Mouse (Mus musculus) spleen, postnatal 36 days (tissue): ENCODE data around the gene Nyap1.
A peak's percentile ranks its signal among the peaks of the same experiment; 100 is the strongest.

Experiments
- DNase-seq, 2 experiments: peaks; one replicate each; pipeline ENCODE4 v3.0.0; 2022; ENCODE audit warnings: low spot score in 2 of 2, mixed read lengths in 1 of 2

Nyap1 gene

DNA sequence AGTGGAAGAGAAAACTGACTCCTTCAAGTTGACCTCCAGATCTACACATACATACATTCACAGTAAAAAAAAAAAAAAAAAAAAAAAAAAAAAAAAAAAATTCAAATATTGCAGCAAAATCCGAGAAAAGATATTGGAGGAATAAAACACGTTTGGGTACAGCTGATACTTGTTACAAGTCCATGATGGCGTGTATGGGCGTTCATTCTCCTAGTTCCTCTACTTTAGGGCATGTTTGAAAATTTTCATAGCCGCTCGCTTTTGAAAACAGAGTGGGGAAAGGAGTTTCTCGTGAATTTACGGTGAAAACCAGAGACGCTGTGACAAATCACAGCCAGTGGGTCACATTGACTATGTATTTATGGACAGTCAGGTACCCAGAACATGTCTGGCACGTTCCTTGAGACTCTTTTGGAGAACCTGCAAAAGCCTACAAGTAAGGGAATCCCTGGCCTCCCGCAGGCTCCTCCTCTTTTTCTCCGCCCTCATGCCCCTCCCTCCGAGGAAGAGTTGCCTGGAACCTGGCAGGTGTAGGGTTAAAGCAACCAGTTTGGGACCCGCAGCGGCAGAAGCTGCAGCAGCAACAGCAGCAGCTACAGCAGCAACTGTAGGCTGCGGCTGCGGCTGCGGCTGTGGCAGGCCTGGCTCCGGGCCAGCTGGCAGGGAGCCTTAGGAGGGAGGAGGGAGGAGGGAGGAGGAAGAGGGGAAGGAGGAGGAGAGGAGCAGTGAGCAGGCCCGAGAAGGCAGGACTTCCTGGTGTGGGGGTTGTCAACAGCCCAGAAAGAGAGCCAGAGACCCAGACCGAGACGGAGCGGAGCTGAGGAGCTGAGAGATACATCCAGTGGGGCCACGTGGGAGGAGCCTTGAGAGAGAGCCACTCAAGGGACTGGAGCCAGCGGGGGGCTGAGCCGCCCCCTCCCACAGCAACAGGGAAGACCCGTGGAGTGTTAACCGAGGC, 4.1 kb upstream of the Nyap1 start, which contains the start of gene Tsc22d4:
Gene Tsc22d4, plus strand, starts transcription at position 517 of the 958 bp plus-strand sequence.
- DNase-seq: peak; percentile 92 to 93

DNA sequence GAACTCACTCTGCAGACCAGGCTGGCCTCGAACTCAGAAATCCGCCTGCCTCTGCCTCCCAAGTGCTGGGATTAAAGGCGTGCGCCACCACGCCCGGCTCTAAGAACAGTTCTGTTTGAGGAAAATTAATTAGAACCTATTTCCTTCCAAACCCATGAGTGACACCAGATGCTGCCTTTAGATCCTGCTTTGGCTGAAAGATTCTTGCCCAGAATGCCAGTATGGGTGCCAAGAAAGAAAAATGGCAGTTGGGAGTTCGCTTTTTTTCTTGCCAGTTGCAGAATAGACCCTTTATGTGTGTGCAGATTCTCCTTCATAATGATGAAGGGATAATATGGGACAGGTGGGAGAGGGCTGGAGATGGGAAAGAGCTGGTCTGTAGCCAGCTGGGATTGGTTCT, 2.8 kb upstream of the Nyap1 start:
- no peak for DNase-seq

DNA sequence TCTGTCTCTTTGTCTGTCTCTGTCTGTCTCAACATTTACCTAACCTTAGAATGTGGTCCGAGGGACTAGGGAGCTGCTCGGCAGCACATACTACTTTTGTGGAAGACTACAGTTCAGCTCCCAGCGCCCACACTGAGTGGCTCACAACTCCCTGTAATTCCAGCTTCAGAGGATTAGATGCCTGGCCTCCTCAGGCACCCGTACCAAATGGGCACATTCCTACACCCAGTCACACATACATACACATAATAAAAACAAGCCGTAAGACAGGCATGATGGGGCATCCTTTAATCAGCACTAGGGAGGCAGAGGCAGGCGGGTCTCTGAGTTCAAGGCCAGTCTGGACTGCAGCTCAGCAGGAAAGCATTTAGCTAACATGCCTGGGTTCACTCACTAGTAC, 1.4 kb upstream of the Nyap1 start:
- DNase-seq: no peak

DNA sequence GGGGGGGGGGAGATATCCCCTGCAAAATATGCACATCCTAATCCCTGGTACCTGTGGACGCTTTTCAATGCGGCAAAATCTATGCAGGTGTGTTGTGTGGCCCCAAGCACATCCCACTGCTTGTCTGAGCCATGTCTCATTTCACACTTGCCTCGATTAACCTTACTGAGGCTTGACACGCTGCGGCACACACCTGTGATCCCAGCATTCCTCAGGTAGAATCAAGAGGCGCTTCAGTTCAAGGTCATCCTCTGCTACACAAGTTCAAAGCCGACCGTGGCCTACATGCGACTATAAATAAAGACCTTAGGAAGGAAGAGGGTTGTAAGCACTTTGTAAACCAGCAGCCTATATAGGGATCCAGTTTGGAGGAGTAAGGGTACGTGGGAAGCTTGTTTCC, 641 bp upstream of the Nyap1 start:
- no peak for DNase-seq

DNA sequence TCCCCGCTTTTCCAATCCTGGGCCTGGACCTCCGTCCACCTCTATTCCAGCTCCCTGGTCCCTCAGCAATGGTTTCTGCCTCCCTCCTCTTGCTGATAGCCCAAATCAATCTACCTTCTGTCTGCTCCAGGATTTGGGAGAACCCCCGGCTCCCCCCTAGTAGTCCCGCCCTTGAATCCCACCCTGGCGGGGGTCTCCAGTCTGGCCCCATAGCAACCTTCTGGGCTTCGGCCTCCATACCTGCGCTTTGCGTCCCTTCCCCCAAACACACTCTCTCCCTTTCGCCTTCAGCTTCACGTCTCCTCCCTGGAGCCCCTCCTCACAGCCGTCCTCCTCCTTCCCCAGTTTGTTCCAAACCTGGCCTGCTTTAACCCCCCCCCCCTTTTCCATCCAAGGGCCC, 901 bp downstream of the Nyap1 start:
- DNase-seq: no peak

DNA sequence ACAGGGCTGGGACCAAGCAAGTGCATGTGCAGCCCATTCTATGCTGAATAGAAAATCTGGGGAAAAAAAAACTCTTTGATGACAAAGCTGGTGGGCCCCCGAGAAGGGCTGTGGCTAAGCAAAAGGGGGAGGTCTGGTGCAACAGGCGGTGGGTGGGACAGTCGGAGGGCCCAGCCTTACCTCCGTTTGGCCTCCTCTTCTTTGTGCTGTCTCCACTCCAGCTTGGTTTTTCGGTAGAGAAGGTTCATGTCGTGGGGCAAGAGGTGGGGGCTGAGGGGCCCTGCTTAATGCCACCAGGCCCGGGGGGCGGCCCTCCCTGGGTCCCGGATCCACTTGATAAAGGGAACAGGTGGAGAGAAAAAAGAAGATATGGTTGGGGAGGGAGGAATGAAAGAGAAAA, 1.9 kb downstream of the Nyap1 start:
- no peak for DNase-seq

DNA sequence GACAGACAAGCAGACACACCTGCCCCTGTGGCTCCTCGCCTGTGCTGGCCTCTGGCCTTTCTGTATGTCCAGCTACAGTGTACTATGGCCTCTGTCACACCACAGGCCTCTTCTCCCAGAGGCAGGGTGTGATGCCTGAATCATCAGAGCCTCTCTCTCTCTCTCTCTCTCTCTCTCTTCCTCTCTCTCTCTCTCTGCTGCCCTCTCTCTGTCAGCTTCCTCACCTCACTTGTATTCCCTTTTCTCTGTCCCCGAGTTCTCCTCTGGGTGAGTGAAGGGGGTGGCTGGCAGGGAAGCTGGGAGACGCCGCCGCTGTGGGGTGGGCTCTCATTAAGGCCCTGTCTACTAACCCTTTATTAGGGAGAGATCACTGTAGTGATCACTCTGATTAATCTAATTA, 2.9 kb downstream of the Nyap1 start:
- no peak for DNase-seq

DNA sequence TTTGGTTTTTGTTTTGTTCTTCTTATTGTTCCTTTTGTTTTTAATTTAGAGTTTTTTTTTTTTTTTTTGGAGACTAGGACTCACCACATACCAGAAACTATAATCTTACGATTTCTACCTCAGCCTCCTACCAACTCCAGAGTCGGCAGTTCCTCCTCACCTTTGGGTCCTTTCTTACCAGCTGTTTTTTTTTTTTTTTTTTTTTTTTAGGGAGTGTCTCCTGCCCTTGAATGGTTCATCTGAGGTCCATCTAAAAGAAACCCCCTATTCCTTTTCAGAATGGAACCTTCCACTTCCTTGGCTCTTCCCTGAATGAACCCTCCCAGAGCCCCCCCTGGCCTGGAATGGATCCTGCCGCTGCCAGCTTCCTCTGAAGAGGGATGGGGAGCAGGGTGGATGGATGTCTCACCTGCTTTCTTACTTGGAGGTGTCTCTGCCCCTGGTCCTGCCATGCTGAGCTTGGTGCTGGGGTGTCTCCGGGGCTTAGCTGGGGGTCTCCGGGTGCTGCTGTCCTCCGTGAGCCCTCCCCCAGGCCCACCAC, 3.9 kb downstream of the Nyap1 start:
- no peak for DNase-seq

DNA sequence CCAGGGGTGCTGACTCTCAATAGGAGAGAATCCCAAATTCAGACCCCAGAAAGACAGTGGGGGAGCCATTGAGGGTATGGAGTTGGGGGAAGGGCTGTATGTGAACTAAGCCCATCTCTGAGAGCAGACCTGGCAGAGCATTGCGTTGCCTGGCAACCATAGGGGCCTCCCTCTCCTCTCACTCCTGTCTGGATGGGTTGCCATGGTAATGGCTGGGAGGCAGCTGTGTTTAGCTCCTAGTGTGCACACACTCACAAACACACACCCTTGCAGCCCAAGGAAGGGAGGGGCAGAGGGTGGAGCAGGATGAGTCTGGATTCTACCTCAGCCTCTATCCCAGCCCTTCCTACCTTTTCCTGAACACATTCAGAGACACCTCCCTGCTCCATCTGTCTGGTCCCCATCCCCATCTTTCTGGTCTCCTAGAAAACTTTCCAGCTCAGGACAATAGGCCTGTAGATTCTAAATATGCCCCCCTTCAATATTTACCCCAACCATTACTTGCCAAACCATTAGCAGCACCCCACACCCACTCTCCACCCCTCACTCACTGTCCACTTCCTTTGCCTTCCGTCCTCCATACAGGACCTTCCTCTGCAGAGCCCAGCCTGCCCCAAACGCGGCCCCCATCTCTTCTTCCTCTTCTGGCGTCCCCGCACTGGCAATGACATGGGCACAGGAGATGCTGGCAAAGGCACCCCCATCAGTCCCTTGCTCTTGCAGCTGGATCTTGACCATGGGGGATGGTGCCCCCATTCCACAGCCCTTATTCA, 6.9 kb downstream of the Nyap1 start:
- DNase-seq: no peak

DNA sequence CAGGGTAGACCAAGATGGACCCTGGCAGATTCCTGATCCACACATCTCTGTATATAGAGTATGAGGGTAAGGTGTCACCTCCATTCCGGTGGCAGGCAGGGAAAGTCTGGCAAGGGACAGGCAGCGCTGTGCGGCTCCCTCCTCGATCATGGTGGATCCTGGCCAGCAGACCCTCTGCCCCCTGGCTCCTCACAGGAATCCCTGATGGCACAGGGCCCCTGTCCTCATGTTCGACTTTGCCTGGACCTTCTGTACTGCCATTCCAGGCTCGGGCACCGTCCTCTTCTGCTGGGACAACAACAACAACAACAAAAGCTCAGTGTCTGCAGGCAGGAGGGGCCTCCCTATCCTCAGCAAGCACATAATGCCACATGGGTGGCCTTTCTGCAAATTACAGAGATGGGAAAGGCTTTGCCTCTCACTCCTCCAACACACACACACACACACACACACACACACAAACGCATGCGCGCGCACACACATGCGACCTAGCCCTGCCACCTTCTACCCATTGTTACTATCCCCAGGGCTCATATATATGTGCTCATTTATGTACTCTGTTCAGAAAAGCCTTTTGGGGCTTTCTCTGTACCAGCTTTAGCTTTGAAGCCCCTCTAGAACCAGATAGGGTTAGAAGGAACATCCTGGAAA, 7.6 kb downstream of the Nyap1 start:
- no peak for DNase-seq

DNA sequence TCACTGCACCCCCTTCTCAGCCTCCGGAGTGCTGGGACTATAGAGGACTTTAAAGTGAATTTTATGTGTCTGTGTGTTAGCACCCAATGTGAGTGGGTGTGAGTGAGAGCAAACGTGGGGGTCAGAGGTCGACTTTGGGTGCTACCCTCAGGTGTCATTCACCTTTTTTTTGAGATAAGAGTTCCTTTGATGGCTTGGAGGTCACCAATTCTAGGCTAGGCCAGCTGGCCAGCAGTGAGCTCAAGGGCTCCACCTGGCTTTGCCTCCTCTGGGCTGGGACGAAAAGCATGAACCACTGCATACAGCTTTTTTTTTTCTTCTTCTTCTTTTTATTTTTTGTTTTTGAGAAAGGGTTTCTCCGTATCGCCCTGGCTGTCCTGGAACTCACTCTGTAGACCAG, 14.6 kb downstream of the Nyap1 start:
- no peak for DNase-seq

DNA sequence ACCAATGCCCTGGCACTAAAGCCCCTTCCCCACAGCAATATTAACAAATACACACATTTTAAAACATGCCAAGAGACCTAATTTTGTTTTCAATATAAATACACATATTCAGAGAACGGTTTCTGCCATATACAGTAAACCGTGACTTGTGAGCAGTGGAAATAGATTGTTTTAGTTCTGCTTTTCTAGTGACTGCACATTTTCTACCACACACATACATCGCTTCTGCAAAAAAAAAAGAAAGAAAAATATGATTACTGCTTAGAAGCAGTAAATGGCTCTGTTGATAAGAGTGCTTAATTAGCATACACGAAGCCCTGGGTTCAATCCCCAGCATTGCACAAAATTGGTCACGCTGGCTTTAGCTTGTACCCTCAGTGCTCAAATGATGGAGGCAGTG, 17.6 kb downstream of the Nyap1 start:
- peak in 1 of 2 experiments; percentile 48 for DNase-seq

DNA sequence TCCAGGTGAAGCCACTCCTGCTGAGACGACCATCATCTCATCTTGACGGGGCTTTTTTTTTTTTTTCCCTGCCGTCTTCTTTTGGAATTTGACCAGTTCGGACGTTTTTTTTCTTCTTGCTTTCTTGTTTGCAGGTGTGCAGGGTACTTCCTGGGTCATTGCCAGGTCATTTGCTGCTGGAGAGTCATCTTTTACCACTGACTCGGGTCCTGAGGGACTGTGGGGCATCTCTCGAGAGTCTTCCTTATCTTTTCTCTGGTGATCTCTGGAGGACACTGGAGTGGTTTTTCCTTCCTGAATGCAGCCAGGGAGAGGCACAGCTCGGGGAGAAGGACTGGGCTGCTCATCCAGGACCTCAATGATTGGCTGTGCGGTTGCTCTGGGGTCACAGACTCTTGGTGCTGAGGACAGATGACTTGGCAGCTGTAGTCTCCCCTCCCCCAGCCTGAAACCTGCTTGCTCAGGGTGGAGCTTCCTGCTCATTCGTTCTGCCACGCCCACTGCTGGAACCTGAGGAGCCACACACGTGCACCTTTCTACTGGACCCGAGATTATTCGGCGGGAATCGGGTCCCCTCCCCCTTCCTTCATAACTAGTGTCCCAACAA, 20.7 kb downstream of the Nyap1 start:
- peak; percentile 54 to 58 for DNase-seq

DNA sequence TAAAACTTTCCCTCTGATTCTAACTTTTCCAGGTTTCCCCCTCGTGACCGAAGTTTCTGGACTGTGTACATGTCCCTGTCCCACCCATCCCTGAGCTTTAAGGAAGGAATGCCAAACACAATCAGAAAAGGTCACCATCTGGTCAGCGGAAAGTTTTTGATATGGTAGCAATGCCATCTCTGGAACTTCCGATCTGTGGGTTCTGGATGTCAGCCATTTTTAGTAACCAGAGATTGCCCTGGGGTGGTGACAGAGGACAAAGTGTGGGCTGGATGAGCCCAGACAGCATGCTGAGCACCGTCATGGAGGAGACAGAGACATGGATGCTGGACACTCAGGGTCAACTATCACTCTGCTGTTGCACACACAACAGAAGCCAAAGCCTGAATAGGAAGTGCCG, 22.3 kb downstream of the Nyap1 start:
- DNase-seq: no peak

DNA sequence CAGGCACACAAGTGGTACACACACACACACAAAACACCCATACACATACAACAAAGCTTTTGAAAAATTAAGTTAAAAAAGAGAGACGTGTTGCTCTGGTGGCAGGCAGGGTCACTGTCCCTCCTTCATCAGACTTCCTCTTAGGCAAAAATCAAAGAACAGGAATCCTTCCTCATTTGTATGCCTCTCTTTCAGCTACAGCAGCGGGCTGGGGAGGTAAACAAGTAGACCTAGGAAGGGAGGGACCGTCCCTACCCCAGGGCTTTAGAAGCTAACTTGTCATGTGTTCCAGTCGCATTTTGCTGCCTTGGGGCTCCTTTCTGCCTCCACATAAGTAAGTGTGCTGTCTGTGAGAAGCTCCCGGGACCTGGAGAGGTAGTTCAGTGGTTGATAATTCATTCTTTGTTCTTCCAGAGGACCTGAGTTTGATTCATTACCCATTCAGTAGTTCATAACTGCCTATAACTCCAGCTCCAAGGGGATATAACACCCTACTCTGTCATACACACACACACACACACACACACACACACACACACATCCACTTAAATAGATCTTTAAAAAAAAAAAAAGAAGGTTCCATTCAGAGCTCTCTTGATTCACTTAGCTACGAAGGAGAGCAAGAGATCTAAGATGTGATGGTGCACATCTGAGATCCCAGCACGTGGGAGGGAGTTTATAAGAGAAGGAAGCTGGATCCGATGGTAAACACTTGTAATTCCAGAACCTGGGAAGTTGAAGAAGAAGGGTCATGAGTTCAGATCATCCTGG, 23.2 kb downstream of the Nyap1 start:
- peak; percentile 76 to 79 for DNase-seq

DNA sequence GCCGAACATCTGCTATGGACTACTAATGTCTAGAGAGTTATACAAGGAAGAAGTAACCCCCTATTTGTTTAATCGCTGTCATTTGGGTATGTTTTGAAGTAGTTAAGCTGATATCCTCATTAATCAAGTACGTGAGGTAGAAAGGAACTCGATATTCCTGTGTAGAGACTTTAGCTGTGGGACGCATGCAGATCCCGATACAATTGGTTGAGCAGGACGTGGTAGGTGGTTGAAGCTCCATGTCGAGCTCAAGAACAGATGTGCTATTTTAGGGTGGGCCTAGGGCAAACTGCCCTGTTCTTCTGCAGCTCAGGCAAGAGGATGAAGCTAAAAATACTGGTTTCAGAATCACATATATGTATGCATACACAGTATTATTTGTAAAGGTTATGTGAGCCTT, 25.7 kb downstream of the Nyap1 start:
- DNase-seq: no peak

DNA sequence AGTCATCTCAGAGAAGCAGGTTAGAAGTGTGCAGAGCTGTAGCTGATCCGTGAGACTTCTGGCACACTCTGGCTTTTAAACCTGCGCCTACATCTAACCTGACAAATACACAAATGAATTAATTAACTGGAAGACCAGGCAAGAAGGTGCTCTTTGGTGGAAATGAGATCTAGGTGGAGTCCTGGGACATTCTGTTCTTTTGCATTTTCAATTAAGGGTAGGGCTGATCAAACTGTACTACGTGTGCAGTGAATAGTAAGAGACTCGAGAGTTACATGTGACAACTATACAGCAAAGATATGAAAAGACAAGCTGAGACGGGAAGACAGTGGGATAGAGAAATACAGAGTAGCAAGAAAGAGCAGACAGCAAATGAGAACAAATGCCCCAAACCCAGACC, 28.0 kb downstream of the Nyap1 start:
- no peak for DNase-seq

DNA sequence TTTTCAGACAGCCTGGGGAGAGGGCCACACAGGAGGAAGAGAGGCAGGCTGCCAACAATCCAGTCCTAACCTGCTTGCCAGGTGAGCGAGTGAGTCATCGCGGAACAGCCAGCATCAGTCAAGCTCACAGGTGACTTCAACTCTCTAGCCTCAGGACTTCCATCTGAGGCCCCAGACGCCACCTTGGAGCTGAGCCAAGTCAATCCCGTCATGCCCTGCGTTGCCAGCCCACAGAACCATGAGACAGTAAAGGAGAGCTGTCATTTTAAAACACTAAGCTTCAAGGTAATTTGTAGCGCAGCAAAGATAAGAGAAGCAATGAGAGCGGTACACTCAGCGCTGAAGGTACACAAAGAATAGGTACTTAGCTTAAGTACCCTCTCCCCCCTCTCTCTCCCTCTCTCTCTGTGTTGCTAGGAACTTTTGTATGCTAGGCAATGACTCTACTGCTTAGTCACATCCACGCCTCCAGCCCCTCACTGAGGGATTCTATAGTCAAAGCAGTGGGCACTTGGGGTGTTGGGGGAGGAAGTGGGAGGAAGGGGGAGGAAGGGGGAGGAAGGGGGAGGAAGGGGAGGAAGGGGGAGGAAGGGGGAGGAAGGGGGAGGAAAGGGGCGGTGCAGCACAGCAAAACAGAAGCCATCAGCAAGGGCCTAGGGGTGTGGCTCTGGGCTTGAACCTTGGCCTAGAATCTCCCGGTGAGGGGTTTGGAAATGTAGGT, 34.3 kb downstream of the Nyap1 start:
- peak; percentile 80 to 82 for DNase-seq

DNA sequence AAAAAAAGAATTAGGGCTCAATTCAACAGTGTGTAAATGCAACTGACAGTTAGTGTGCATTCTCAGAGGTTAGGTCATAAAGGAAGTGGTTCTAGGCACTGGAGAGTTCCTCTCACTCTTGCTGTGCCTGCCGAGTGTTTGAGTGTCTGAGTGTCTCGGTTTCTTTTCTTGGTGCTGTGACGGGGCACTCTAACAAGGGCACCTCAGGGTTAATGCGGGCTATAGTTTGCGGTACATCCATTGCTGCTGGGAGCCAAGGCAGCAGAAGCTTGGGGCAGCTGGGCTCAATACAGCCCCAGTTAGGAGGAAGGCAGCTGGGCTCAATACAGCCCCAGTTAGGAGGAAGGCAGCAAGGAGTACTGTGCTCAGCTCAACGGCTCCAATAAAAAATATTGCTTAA, 36.2 kb downstream of the Nyap1 start:
- DNase-seq: peak; percentile 41 to 53

DNA sequence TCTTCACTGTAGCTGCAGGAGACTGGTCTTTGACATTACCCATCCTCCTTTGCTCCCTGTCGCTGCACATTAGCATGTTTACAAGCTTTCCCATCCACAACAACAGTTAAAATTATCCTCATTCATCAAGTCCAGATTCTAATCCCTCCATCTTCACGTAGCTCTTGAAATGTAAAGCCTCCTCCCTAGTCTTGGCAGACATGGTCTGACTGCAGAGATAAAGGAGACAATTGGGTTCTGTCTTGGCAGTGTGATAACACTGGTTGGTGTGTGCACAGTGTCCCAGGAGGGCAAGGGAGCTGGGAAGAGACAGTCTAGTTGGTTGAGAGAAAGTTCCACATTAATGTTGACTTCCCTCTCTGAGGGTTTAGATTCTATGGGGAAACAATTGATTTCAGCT, 41.6 kb downstream of the Nyap1 start:
- DNase-seq: no peak
